Mouse (Mus musculus) megakaryocyte progenitor cell, adult 5-6 weeks (primary cell): ENCODE results near the gene Gprin3. TPM values are rescaled to one million over a fixed set of nuclear protein-coding genes. Genes with fewer than 3 reads are reported as not detected.
"Not testable (repeated sequence)": the region's sequence is repeated elsewhere in the genome, so short reads cannot be mapped to it uniquely, and the experiment has no call there.

Experiments
- ATAC-seq: replicated peaks from 2 replicates; pipeline ENCODE4 v1.8.0; 2016; ENCODE audit warnings: mild to moderate bottlenecking, moderate TSS enrichment, inconsistent platforms; ENCODE audit not compliant: poor library complexity
- total RNA-seq, 2 experiments: library from RNA; stranded (forward) in 1 of 2; stranded (reverse) in 1 of 2; fragments of 157-497, 149-512 nt in 1 of 2; fragments of 200-1000 nt in 1 of 2; gene quantifications; 2 replicates each; pipeline versions ENCODE4 v1.2.3 to v1.2.4; 2015 to 2017

Gene Gprin3
- total RNA-seq, 2 experiments from 2014 or later: 0.29 to 0.59 TPM

GRCm38 (mm10) chr6:59351108-59351789, 74.8 kb downstream of the Gprin3 start:
- no peak for ATAC-seq

GRCm38 (mm10) chr6:59348673-59349072, 77.4 kb downstream of the Gprin3 start:
- ATAC-seq: no peak

GRCm38 (mm10) chr6:59341146-59341545, 84.9 kb downstream of the Gprin3 start:
- ATAC-seq: no peak

- no peak for ATAC-seq
These were observed 97.8 kb downstream of the Gprin3 start for GRCm38 (mm10) chr6:59328297-59328696.

GRCm38 (mm10) chr6:59315868-59316267, 110.2 kb downstream of the Gprin3 start:
- no peak for ATAC-seq

GRCm38 (mm10) chr6:59315090-59315489, 111.0 kb downstream of the Gprin3 start:
- ATAC-seq: no peak

- ATAC-seq: no peak
These were observed 112.9 kb downstream of the Gprin3 start for GRCm38 (mm10) chr6:59313162-59313561.

GRCm38 (mm10) chr6:59311241-59311640, 114.9 kb downstream of the Gprin3 start:
- no peak for ATAC-seq

- not testable (repeated sequence) for ATAC-seq
These were observed 121.7 kb downstream of the Gprin3 start for GRCm38 (mm10) chr6:59304235-59304942.

GRCm38 (mm10) chr6:59303031-59303430, 123.1 kb downstream of the Gprin3 start:
- no peak for ATAC-seq

Other genes with a start within 250 kb of the Gprin3 start
- 14.7 and 16.0 TPM in 2 replicates for gene Tigd2, start 217.4 kb downstream of the Gprin3 start, total RNA-seq (2015)
- 17.6 and 18.8 TPM in 2 replicates for gene Tigd2, start 217.4 kb downstream of the Gprin3 start, total RNA-seq (2017)